Mouse (Mus musculus) brain, embryonic 14.5 days (tissue): ENCODE results near the gene Cdc20b.

Source experiments
- CTCF ChIP-seq: fragments of 200-500 bp; IDR thresholded peaks from 2 replicates; pipeline ENCODE4 v1.5.1; 2012; ENCODE audit warnings: inconsistent platforms, mild to moderate bottlenecking, moderate library complexity, borderline replicate concordance; ENCODE audit not compliant: insufficient read depth, insufficient read length; ENCODE audit errors: extremely low read depth
- POLR2A ChIP-seq: fragments of 200-500 bp; IDR thresholded peaks from 2 replicates; pipeline ENCODE4 v1.6.1; 2012; ENCODE audit warnings: mild to moderate bottlenecking, inconsistent platforms, borderline replicate concordance; ENCODE audit not compliant: poor library complexity, insufficient read depth, insufficient read length, severe bottlenecking; ENCODE audit errors: extremely low read depth

GRCm38 (mm10) chr13:113021521-113021920, 13.4 kb upstream of the Cdc20b start:
- TF ChIP-seq POLR2A (no peak), CTCF (no peak)
